Mouse (Mus musculus) cortical plate, adult 2 months (tissue): Measurements from ENCODE around the gene Mapk10.

ENCODE experiments used
- CTCF ChIP-seq: fragments of 200-500 bp; IDR thresholded peaks from 2 replicates; pipeline ENCODE4 v1.5.1; 2011; ENCODE audit warnings: mild to moderate bottlenecking, control low read depth, low read length; ENCODE audit not compliant: insufficient read depth; ENCODE audit errors: extremely low read depth
- POLR2A ChIP-seq: fragments of 200-500 bp; IDR thresholded peaks from 2 replicates; pipeline ENCODE4 v1.6.1; 2011; ENCODE audit warnings: mild to moderate bottlenecking, low read length, control low read depth; ENCODE audit not compliant: insufficient read depth; ENCODE audit errors: extremely low read depth

DNA sequence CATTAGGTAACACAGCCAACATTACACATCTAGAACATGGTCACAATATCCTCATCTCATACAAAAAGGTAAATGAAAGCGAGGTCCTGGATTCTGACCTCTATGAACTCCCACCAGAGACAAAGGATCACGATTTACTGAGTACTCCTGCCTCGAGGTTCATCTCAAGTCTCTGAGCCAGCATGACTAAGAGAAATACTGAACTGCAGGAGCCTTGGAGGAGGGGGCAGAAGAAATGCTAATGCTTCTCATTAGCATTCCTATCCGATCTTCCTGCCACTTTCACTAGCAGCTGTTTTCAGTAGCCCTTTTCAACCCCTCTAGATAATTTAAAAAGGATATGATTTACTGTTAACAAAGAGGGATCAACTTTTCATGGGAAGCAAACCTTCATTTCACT, 19.6 kb downstream of the Mapk10 start:
- TF ChIP-seq CTCF (no peak), POLR2A (no peak)
